Mouse (Mus musculus): ENCODE measurements around the gene Pkp2.

DNA sequence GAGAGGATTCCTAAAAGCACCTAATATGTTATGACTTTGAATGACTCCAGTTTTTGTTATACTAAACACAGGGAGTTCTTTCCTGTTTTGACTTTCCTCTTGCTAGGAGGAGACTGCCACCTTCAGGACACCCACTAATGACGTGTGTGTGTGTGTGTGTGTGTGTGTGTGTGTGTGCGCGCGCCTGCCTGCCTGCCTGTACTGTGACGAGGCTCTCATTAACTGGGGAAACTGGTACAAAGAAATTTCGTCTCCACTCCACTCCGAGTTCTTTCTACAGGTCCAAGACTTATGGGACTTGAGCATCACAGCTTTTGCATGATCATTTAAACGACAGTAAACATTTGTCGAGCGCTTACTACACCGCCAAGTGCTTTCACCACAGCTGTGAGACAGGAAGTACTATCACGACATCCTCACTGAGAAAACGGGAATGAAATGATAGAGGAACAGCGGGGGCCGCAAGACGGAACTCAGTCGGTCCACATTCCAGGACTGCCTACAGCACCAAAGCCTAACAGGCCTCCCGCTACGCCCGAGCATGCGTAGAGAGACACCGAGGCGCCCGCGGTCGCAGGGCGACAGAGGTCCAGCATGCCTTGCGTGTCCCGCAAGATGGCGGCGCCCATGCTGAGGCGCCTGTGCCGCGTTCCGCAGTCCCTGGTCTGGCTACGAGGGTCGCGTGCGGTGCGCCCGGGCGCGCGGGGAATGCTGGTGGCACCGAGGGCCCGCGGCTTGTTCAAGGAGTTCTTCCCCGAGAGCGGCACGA lies 89.4 kb downstream of the Pkp2 start, which contains the start of gene Yars2:
- TF ChIP-seq EP300 (IDR thresholded peaks at IDR 0.05; ENCODE audit: low read depth in 1 of 2, low read length in 2 of 2) (peak in 1 of 2 experiments; percentile 30; a peak in 1 of 4 replicates), SMC3 (IDR thresholded peaks at IDR 0.05; ENCODE audit: low read depth, low read length) (peak; percentile 84), CTCF (IDR thresholded peaks at IDR 0.05 in 2 of 3, conservative IDR thresholded peaks at IDR 0.05 in 1 of 3; ENCODE audit: control insufficient read depth in 1 of 3, insufficient read depth in 1 of 3, low read depth in 2 of 3, low read length in 3 of 3, poor library complexity in 1 of 3, severe bottlenecking in 1 of 3) (peak in 2 of 3 experiments; percentile 28 to 77; a peak in 4 of 6 replicates), USF1 (IDR thresholded peaks at IDR 0.05; ENCODE audit: low read depth, low read length) (no peak), ELF1 (IDR thresholded peaks at IDR 0.05; ENCODE audit: low read depth, low read length) (peak; percentile 12; the same call in 1 of the 2 replicates), ZC3H11A (IDR thresholded peaks at IDR 0.05; ENCODE audit: low read depth, low read length) (peak; percentile 77), MAFK (IDR thresholded peaks at IDR 0.05; ENCODE audit: borderline replicate concordance, low read depth, low read length) (no peak), MAX (IDR thresholded peaks at IDR 0.05; ENCODE audit: low read length) (peak; percentile 89), POLR2A (IDR thresholded peaks at IDR 0.05; ENCODE audit: control insufficient read depth in 1 of 2, insufficient read depth in 1 of 2, low read depth in 1 of 2, low read length in 2 of 2, poor library complexity in 1 of 2) (peak; percentile 92), HCFC1 (IDR thresholded peaks at IDR 0.05; ENCODE audit: low read depth, low read length) (peak; percentile 92)
